Mouse (Mus musculus): ENCODE results near the gene Gm11985. TPM values are rescaled to one million over a fixed set of nuclear protein-coding genes. Genes with fewer than 3 reads are reported as not detected.

Gm11985 gene
- polyA plus RNA-seq, 1 experiment from 2014 or later: 0.25 TPM

DNA sequence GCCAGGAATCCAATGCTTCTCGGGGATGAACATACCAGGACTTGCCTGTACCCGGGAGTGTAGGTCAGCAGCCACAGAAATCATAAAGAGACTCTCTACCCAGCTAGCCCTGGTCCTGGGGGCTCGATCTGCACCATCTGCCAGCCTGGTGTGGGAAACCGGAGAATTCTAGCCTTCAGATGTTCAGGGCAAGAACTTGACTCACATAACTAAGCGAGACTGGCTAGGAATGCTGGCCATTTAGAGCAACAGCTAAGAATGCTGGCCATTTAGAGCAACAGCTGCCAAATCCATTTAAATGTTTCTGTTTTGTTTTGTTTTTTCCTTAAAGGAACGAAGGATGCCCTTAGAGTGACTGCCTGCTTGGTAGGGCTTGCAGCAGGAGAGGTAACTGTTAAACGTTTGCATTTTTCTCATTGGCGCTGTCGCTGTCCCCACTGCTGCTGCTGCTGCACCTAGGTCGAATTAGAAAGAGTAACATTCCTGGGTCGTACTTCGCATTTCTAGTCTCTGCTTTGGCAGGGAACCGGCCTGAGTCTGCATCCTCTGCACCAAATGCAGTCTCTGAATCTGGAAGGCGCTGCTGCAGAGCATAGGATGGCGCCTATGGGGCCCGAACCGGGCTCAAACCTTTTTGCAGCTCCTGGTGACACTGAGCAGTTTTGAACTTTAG lies 23.9 kb upstream of the Gm11985 start:
- 17% methylated on average over 17 of the region's 17 CpGs for WGBS
- no peak for ATAC-seq (ENCODE audit: insufficient number of reproducible peaks, insufficient read depth, low FRiP score, low read depth)
- H3K9ac ChIP-seq (replicated peaks; ENCODE audit: low read depth, low read length): no peak overlapping the region
- peaks cover 6% of the 10 kb centered on the region; the same call in 1 of the 2 replicates for H3K36me3 ChIP-seq (ENCODE audit: control insufficient read depth, insufficient read depth, low read length)
- H3K4me3 ChIP-seq (ENCODE audit: low read depth, low read length): peak overlapping the region; percentile 56
- H3K27me3 ChIP-seq (ENCODE audit: control insufficient read depth, insufficient read depth, low read length): peaks cover 8% of the 10 kb centered on the region; the same call in 1 of the 2 replicates
- H3K4me2 ChIP-seq (replicated peaks; ENCODE audit: low read depth, low read length): peak overlapping the region; percentile 85
- H3K4me1 ChIP-seq (ENCODE audit: control insufficient read depth, insufficient read depth, low read length): peaks cover 10% of the 10 kb centered on the region; the same call in 1 of the 2 replicates
- no peaks in the 10 kb centered on the region for H3K9me3 ChIP-seq (ENCODE audit: control insufficient read depth, low read depth, low read length)
- H3K27ac ChIP-seq (ENCODE audit: low read length): no peak overlapping the region

DNA sequence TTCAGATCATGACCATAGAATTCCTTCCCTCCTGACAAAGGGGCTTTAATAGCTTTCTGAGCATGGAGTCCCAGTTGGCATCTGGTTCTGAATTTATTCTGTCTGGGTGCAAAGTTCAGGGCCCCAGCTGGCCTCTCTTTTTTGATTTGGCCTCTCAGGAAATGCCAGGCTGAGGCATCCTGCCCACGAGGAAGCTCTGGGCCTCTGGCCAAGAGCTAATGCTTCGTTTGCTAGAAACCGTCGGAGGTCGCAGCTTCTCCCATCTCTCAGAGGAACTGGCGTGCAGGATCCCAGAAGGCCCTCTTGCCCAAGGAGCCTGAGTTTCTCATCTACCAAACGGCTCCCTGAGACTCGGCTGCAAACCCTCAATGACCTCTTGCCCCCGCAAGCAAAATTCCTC lies 22.8 kb upstream of the Gm11985 start:
- Histone ChIP-seq H3K36me3 (ENCODE audit: control insufficient read depth, insufficient read depth, low read length) (peaks cover 6% of the 10 kb centered on the region; the same call in 1 of the 2 replicates), H3K4me1 (ENCODE audit: control insufficient read depth, insufficient read depth, low read length) (peaks cover 10% of the 10 kb centered on the region; the same call in 1 of the 2 replicates), H3K27ac (ENCODE audit: low read length) (no peak overlapping the region), H3K9ac (replicated peaks; ENCODE audit: low read depth, low read length) (no peak overlapping the region), H3K4me2 (replicated peaks; ENCODE audit: low read depth, low read length) (peak overlapping the region; percentile 13; the same call in 1 of the 2 replicates), H3K9me3 (ENCODE audit: control insufficient read depth, low read depth, low read length) (no peaks in the 10 kb centered on the region), H3K27me3 (ENCODE audit: control insufficient read depth, insufficient read depth, low read length) (peaks cover 8% of the 10 kb centered on the region; the same call in 1 of the 2 replicates), H3K4me3 (ENCODE audit: low read depth, low read length) (no peak overlapping the region)
- 15% methylated on average over 9 of the region's 9 CpGs for WGBS
- no peak for ATAC-seq (ENCODE audit: insufficient number of reproducible peaks, insufficient read depth, low FRiP score, low read depth)

DNA sequence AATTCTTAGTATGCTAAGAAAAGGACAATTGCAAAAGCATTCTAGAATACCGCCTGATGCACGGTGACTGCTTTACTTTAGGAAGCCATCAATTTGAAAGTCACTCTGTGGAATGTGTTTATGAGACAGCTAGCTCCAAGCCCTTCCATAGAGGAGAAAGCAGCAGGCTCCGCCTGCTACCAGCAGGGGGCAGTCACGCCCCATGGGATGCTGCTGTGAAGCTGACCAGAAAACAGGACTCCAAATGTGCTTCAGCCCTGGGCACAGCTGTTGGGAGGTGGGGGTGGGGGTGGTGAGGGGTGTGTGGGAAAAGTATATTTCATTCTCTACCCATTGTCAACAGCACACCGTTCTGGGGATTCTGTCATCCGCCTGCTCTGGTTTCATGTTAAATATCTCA lies 22.0 kb upstream of the Gm11985 start:
- peaks cover 6% of the 10 kb centered on the region; the same call in 1 of the 2 replicates for H3K36me3 ChIP-seq (ENCODE audit: control insufficient read depth, insufficient read depth, low read length)
- no peak for ATAC-seq (ENCODE audit: insufficient number of reproducible peaks, insufficient read depth, low FRiP score, low read depth)
- 12% methylated on average over 6 of the region's 6 CpGs for WGBS
- H3K4me1 ChIP-seq (ENCODE audit: control insufficient read depth, insufficient read depth, low read length): peaks cover 10% of the 10 kb centered on the region; the same call in 1 of the 2 replicates
- H3K4me3 ChIP-seq (ENCODE audit: low read depth, low read length): no peak overlapping the region
- H3K27ac ChIP-seq (ENCODE audit: low read length): no peak overlapping the region
- H3K4me2 ChIP-seq (replicated peaks; ENCODE audit: low read depth, low read length): no peak overlapping the region
- no peak overlapping the region for H3K9ac ChIP-seq (replicated peaks; ENCODE audit: low read depth, low read length)
- H3K9me3 ChIP-seq (ENCODE audit: control insufficient read depth, low read depth, low read length): no peaks in the 10 kb centered on the region
- H3K27me3 ChIP-seq (ENCODE audit: control insufficient read depth, insufficient read depth, low read length): peaks cover 8% of the 10 kb centered on the region; the same call in 1 of the 2 replicates

DNA sequence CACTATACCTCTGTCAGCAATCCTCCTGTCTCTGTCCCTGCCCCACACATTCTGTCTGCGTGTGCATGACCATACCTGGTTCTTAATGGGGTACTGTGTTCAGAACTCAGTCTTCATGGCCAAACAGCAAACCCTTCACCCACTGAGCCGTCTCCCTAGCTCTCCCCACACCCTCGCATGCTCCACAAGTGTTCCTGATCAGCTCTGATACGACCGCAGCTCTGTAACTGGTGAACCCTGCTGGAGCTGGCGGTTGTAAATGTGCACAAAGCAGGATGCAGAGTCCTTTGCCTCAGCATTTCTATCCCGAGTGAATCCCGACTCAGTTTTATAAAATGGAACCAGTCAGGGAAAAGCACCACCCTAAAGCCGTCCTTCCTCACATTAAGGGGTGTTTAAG lies 15.5 kb upstream of the Gm11985 start:
- H3K36me3 ChIP-seq (ENCODE audit: control insufficient read depth, insufficient read depth, low read length): peaks cover 1% of the 10 kb centered on the region; the same call in 1 of the 2 replicates
- no peak overlapping the region for H3K4me3 ChIP-seq (ENCODE audit: low read depth, low read length)
- ATAC-seq (ENCODE audit: insufficient number of reproducible peaks, insufficient read depth, low FRiP score, low read depth): no peak
- no peak overlapping the region for H3K4me2 ChIP-seq (replicated peaks; ENCODE audit: low read depth, low read length)
- H3K9ac ChIP-seq (replicated peaks; ENCODE audit: low read depth, low read length): no peak overlapping the region
- no peaks in the 10 kb centered on the region for H3K9me3 ChIP-seq (ENCODE audit: control insufficient read depth, low read depth, low read length)
- 87% methylated on average over 9 of the region's 9 CpGs for WGBS
- no peak overlapping the region for H3K27ac ChIP-seq (ENCODE audit: low read length)
- H3K27me3 ChIP-seq (ENCODE audit: control insufficient read depth, insufficient read depth, low read length): no peaks in the 10 kb centered on the region
- H3K4me1 ChIP-seq (ENCODE audit: control insufficient read depth, insufficient read depth, low read length): no peaks in the 10 kb centered on the region

DNA sequence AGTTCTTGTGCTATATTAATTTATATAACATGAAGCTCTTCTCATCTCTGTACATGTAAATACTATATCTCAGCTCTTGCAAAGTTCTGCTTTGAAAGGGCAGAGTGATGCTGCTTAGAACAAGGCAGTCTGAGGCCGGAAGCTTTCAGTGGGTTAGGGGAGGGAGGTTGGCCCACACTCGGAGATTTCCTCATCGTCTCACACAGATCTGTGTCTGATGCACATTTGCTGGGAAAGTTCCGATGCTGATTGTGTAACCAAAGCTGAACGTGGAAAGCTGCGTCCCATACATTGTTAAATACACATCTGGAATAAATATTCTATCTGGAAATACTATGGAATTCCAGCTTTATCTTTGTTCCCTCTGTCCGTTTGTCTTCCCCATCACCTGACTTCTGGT lies 13.8 kb upstream of the Gm11985 start:
- Histone ChIP-seq H3K27ac (ENCODE audit: low read length) (no peak overlapping the region), H3K9me3 (ENCODE audit: control insufficient read depth, low read depth, low read length) (no peaks in the 10 kb centered on the region), H3K9ac (replicated peaks; ENCODE audit: low read depth, low read length) (no peak overlapping the region), H3K4me1 (ENCODE audit: control insufficient read depth, insufficient read depth, low read length) (0 out of 2 replicates have a peak, but pooled peaks cover under 1% of the 10 kb centered on the region), H3K36me3 (ENCODE audit: control insufficient read depth, insufficient read depth, low read length) (no peaks in the 10 kb centered on the region), H3K27me3 (ENCODE audit: control insufficient read depth, insufficient read depth, low read length) (no peaks in the 10 kb centered on the region), H3K4me3 (ENCODE audit: low read depth, low read length) (no peak overlapping the region), H3K4me2 (replicated peaks; ENCODE audit: low read depth, low read length) (no peak overlapping the region)
- ATAC-seq (ENCODE audit: insufficient number of reproducible peaks, insufficient read depth, low FRiP score, low read depth): no peak
- 69% methylated on average over 7 of the region's 7 CpGs for WGBS

DNA sequence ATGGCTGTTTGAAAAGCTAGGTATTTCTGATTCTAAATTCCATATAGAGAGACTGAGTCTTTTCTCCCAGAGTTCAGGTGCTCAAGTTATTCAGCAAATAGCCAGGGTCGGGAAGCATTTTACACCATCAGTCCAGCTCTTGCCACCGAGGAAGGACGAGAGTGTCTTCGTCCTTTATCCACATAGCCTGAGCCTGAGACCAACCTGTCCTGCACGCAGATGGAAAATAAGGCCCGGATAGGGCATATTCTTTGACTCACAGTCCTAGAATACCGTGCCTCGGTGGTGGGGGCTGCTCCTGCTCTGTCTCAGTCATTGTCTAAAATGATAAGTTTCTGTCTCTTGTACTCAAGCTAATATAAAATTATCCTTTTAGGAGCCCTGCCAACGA lies 12.0 kb upstream of the Gm11985 start:
- no peak overlapping the region for H3K27ac ChIP-seq (ENCODE audit: low read length)
- H3K9ac ChIP-seq (replicated peaks; ENCODE audit: low read depth, low read length): no peak overlapping the region
- no peak overlapping the region for H3K4me2 ChIP-seq (replicated peaks; ENCODE audit: low read depth, low read length)
- 0 out of 2 replicates have a peak, but pooled peaks cover 2% of the 10 kb centered on the region for H3K4me1 ChIP-seq (ENCODE audit: control insufficient read depth, insufficient read depth, low read length)
- H3K36me3 ChIP-seq (ENCODE audit: control insufficient read depth, insufficient read depth, low read length): no peaks in the 10 kb centered on the region
- H3K27me3 ChIP-seq (ENCODE audit: control insufficient read depth, insufficient read depth, low read length): no peaks in the 10 kb centered on the region
- no peak for ATAC-seq (ENCODE audit: insufficient number of reproducible peaks, insufficient read depth, low FRiP score, low read depth)
- whole genome bisulfite sequencing: 78% methylated on average over 9 of the region's 9 CpGs
- no peaks in the 10 kb centered on the region for H3K9me3 ChIP-seq (ENCODE audit: control insufficient read depth, low read depth, low read length)
- no peak overlapping the region for H3K4me3 ChIP-seq (ENCODE audit: low read depth, low read length)

DNA sequence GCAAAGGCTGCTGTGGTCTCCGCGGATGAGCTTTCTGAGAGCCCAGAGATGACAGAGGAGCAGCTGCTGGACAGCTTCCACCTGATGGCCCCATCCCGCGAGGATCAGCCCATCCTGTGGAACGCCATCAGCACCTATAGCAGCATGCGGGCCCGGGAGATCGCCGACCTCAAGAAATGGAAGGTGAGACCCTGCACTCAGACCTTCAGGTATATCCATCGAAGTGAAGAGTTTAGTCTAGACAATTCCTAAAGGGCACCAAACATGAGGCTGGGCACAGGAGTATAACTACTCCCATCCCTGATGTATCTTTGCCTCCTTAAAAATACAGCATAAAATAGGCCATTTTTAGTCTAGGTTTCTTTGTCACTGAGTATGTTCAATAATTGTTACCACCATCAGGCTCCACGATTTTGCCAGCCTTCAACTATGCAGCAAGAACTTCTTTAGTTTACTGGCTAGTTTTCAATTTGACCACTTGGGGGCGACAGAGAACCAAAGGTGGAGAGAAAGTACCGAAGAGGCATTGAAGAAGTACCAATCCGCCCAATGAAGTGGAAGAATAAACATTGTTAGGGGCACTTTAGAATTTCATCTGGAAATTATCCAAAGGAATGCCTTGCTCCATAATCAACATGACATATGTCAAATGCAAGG lies 11.5 kb upstream of the Gm11985 start:
- H3K9me3 ChIP-seq (ENCODE audit: control insufficient read depth, low read depth, low read length): no peaks in the 10 kb centered on the region

DNA sequence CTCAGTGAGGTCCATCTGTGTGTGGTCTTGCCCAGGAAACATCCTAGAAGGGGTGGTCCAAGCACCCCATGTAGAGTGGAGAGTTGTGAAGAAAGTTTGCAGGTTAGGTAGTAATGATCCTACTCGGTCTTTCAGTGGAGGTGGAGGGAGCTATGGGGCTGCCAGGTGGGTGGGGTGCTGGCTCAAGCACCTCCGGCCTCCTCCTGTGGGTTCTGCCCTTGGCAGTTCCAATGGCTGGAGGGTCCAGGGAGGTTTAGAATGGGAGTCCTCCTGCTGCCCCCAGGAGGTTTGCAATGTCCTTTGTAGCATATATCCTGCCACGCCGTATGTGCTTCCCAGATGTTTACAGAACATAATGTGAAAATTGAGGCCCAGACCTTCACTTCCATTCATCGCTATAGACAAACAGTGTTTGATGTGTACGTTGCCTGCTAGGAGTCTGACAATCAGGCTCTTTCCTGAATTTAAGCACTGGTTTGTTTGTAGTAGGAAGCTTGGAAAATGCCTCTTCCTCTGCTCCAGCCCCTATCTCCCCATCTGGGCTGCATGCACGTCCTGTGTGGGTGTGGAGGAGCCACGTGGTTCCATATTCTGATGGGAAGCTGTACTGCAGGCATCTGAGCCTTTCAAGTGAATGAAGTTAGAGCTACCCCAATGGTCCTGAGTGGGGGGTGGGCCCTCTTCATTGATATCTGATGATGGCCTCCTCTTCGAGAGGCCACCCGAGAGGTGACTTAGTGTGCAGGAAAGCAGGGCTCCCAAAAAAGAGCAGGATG lies 10.3 kb upstream of the Gm11985 start:
- H3K27ac ChIP-seq (ENCODE audit: low read length): no peak overlapping the region
- H3K4me2 ChIP-seq (replicated peaks; ENCODE audit: low read depth, low read length): no peak overlapping the region
- no peak overlapping the region for H3K4me3 ChIP-seq (ENCODE audit: low read depth, low read length)
- H3K9ac ChIP-seq (replicated peaks; ENCODE audit: low read depth, low read length): no peak overlapping the region
- ATAC-seq (ENCODE audit: insufficient number of reproducible peaks, insufficient read depth, low FRiP score, low read depth): no peak
- no peaks in the 10 kb centered on the region for H3K9me3 ChIP-seq (ENCODE audit: control insufficient read depth, low read depth, low read length)
- H3K36me3 ChIP-seq (ENCODE audit: control insufficient read depth, insufficient read depth, low read length): no peaks in the 10 kb centered on the region
- H3K4me1 ChIP-seq (ENCODE audit: control insufficient read depth, insufficient read depth, low read length): 0 out of 2 replicates have a peak, but pooled peaks cover 2% of the 10 kb centered on the region
- 61% methylated on average over 10 of the region's 10 CpGs for WGBS
- H3K27me3 ChIP-seq (ENCODE audit: control insufficient read depth, insufficient read depth, low read length): no peaks in the 10 kb centered on the region

More for the DNA sequence above, 11.5 kb upstream of the Gm11985 start:
- 49% methylated on average over 14 of the region's 14 CpGs for WGBS
- no peak overlapping the region for H3K27ac ChIP-seq (ENCODE audit: low read length)
- ATAC-seq (ENCODE audit: insufficient number of reproducible peaks, insufficient read depth, low FRiP score, low read depth): no peak
- no peaks in the 10 kb centered on the region for H3K27me3 ChIP-seq (ENCODE audit: control insufficient read depth, insufficient read depth, low read length)
- H3K4me1 ChIP-seq (ENCODE audit: control insufficient read depth, insufficient read depth, low read length): 0 out of 2 replicates have a peak, but pooled peaks cover 2% of the 10 kb centered on the region
- no peaks in the 10 kb centered on the region for H3K36me3 ChIP-seq (ENCODE audit: control insufficient read depth, insufficient read depth, low read length)
- no peak overlapping the region for H3K9ac ChIP-seq (replicated peaks; ENCODE audit: low read depth, low read length)
- H3K4me2 ChIP-seq (replicated peaks; ENCODE audit: low read depth, low read length): no peak overlapping the region
- no peak overlapping the region for H3K4me3 ChIP-seq (ENCODE audit: low read depth, low read length)

All from stomach, embryonic 14.5 days (tissue).